Mouse (Mus musculus) naive thymus-derived CD4-positive, alpha-beta T cell, adult 2 months (primary cell): Measurements from ENCODE around the gene Zfp985.
"Not testable (repeated sequence)": the region's sequence is repeated elsewhere in the genome, so short reads cannot be mapped to it uniquely, and the experiment has no call there.

Experiments
- DNase-seq: peaks from one replicate; pipeline ENCODE4 v3.0.0-alpha.2; 2011; ENCODE audit warnings: low read depth

The Zfp985 gene

GRCm38 (mm10) chr4:147603806-147604205 lies 50.7 kb downstream of the Zfp985 start:
- DNase-seq, result no peak

GRCm38 (mm10) chr4:147605521-147605920 lies 52.4 kb downstream of the Zfp985 start:
- DNase-seq, result no peak

GRCm38 (mm10) chr4:147606511-147606910 lies 53.4 kb downstream of the Zfp985 start:
- DNase-seq, result not testable (repeated sequence)

GRCm38 (mm10) chr4:147633818-147634262 lies 80.8 kb downstream of the Zfp985 start:
- DNase-seq, result not testable (repeated sequence)
